ENCODE assay signal across 9 mouse cellular contexts in the genomic region with DNA sequence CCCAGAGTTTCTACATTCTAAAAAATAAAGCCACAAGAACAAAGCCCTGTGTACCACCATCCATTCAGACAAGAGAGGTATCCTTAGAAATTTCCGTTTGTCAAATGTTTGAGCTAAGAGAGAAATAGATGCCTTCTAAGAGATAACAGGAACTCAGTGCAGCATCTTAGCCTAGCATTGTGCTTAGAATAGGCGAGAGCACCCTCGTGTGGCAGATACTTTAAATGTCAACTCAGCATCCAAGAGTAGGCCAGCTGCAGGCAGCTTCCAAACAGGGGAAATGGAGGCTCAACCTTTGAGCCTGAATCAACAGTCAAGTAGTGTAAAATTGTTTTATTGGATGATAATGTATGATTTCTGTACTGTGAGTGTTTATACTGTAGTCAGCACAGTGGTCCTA. TPM values are rescaled to one million over a fixed set of nuclear protein-coding genes. Genes with fewer than 3 reads are reported as not detected.
DNase-seq lines count a peak whose midpoint lies in the region; ATAC-seq and TF ChIP-seq lines count a peak whose summit lies in the region.
"Had no signal": no experiment of that assay in that cellular context is flagged by ENCODE, and none has a peak within 500 bp of the region (broad histone marks: within the 10 kb centered on the region; RNA-seq: fewer than 3 reads in every experiment).

No protein-coding gene starts in this region.

- TF ChIP-seq POLR2A in kidney, adult 2 months (IDR thresholded peaks at IDR 0.05; ENCODE audit: low read depth, low read length), result no peak
- no peak for TF ChIP-seq POLR2A in liver, adult 2 months (IDR thresholded peaks at IDR 0.05; ENCODE audit: extremely low read depth, insufficient read depth, low read length)

- 4% methylated on average over 3 of the region's 3 CpGs for WGBS in kidney, adult 2 months
- 3% methylated on average over 3 of the region's 3 CpGs for WGBS in liver, adult 2 months

- H3K36me3 ChIP-seq in kidney, adult 2 months (ENCODE audit: control insufficient read depth, insufficient read depth, low read length), result no peaks in the 10 kb centered on the region
- no peaks in the 10 kb centered on the region for H3K36me3 ChIP-seq in liver, adult 2 months (ENCODE audit: control insufficient read depth, insufficient read depth, low read length)
- H3K36me3 ChIP-seq: embryonic facial prominence, embryonic 15.5 days had no signal

- DNase-seq in 416B (ENCODE audit: low read depth), result peak; percentile 68
- peak; percentile 54 for DNase-seq in Muller cell, postnatal 12 days (ENCODE audit: inconsistent ontology term)
- peak; percentile 58 for DNase-seq in gastrocnemius, postnatal 14 days
- DNase-seq in kidney, adult 2 months, result peak; percentile 71
- peak; percentile 43 for DNase-seq in liver, adult 2 months (ENCODE audit: extremely low read depth, low read depth, low spot score)
- peak; percentile 60 for DNase-seq in naive thymus-derived CD4-positive, alpha-beta T cell, adult 2 months (ENCODE audit: low read depth)
- peak; percentile 75 for DNase-seq in testis, postnatal 10 days (ENCODE audit: low spot score)

- ATAC-seq in common myeloid progenitor, adult 5-6 weeks (replicated peaks; ENCODE audit: low read depth, poor library complexity, severe bottlenecking), result peak; percentile 99

- no peaks in the 10 kb centered on the region for H3K79me2 ChIP-seq in liver, adult 2 months (ENCODE audit: control insufficient read depth, insufficient read depth, low read length)

- H3K4me1 ChIP-seq in kidney, adult 2 months (ENCODE audit: control insufficient read depth, insufficient read depth, low read length), result no peaks in the 10 kb centered on the region
- no peaks in the 10 kb centered on the region for H3K4me1 ChIP-seq in liver, adult 2 months (ENCODE audit: control insufficient read depth, insufficient read depth, low read length)
- H3K4me1 ChIP-seq: embryonic facial prominence, embryonic 15.5 days had no signal

- H3K9ac ChIP-seq in liver, adult 2 months (ENCODE audit: low read depth, low read length), result no peak overlapping the region
- H3K9ac ChIP-seq: embryonic facial prominence, embryonic 15.5 days had no signal

- H3K27me3 ChIP-seq in kidney, adult 2 months (replicated peaks; ENCODE audit: control insufficient read depth, insufficient read depth, low read length), result no peaks in the 10 kb centered on the region
- H3K27me3 ChIP-seq in liver, adult 2 months (ENCODE audit: control insufficient read depth, insufficient read depth, low read length), result no peaks in the 10 kb centered on the region
- H3K27me3 ChIP-seq: embryonic facial prominence, embryonic 15.5 days had no signal

- TF ChIP-seq CTCF in kidney, adult 2 months (conservative IDR thresholded peaks at IDR 0.05; ENCODE audit: insufficient read depth, insufficient read length, low read depth, low read length), result peak; percentile 75
- peak; percentile 60 for TF ChIP-seq CTCF in liver, adult 2 months (IDR thresholded peaks at IDR 0.05; ENCODE audit: low read depth, low read length)

- H3K4me3 ChIP-seq in kidney, adult 2 months (ENCODE audit: insufficient read depth, low read depth, low read length), result no peak overlapping the region
- H3K4me3 ChIP-seq in liver, adult 2 months (ENCODE audit: insufficient read depth, low read depth, low read length), result no peak overlapping the region
- H3K4me3 ChIP-seq: embryonic facial prominence, embryonic 15.5 days had no signal

- no peak overlapping the region for H3K27ac ChIP-seq in kidney, adult 2 months (ENCODE audit: insufficient read depth, low read depth, low read length)
- H3K27ac ChIP-seq in liver, adult 2 months (replicated peaks; ENCODE audit: insufficient read depth, low read depth, low read length), result no peak overlapping the region
- H3K27ac ChIP-seq: embryonic facial prominence, embryonic 15.5 days had no signal

- intact Hi-C loops in gastrocnemius, postnatal 14 days (cut with DNase I; ENCODE audit: low total_unique reads), result loop anchor here (10.0 kb wide), 2 partner anchors 250 to 530 kb away; a partner anchor contains a TSS

RNA-seq across cellular contexts. Expression of a gene that starts 17.4 kb away (rescaled TPM):
- 34.9 and 40.3 TPM in 2 replicates for total RNA-seq in common myeloid progenitor, adult 5-6 weeks (2017)
- 1 to 10 TPM; 4.7 to 5.3 TPM for total RNA-seq in gastrocnemius, postnatal 14 days (2021)
- polyA plus RNA-seq in kidney, adult 2 months (2012; rRNA removed), result 17.7 and 18.8 TPM in 2 replicates
- 10.3 and 13.0 TPM in 2 replicates for total RNA-seq in liver, adult 2 months (2014; rRNA removed)
- 11.7 and 15.0 TPM in 2 replicates for polyA plus RNA-seq in liver, adult 2 months (2012; rRNA removed)

RNA-seq across cellular contexts. Expression of a gene that starts 25.9 kb away (rescaled TPM):
- total RNA-seq in common myeloid progenitor, adult 5-6 weeks (2017), result 14.1 and 20.6 TPM in 2 replicates
- 10 to 100 TPM; 13.4 to 13.9 TPM for total RNA-seq in gastrocnemius, postnatal 14 days (2021)
- 10.1 and 12.0 TPM in 2 replicates for polyA plus RNA-seq in kidney, adult 2 months (2012; rRNA removed)
- total RNA-seq in liver, adult 2 months (2014; rRNA removed), result 49.8 and 52.2 TPM in 2 replicates
- polyA plus RNA-seq in liver, adult 2 months (2012; rRNA removed), result 13.7 and 13.9 TPM in 2 replicates
